Mouse (Mus musculus) ES-CJ7 (cell line): Measurements from ENCODE around the gene Srsf6.
"Not testable (repeated sequence)": the region's sequence is repeated elsewhere in the genome, so short reads cannot be mapped to it uniquely, and the experiment has no call there.

Experiments used
- DNase-seq: peaks from one replicate; pipeline ENCODE4 v3.0.0; 2011; ENCODE audit warnings: low read depth, low spot score

Srsf6 gene

DNA sequence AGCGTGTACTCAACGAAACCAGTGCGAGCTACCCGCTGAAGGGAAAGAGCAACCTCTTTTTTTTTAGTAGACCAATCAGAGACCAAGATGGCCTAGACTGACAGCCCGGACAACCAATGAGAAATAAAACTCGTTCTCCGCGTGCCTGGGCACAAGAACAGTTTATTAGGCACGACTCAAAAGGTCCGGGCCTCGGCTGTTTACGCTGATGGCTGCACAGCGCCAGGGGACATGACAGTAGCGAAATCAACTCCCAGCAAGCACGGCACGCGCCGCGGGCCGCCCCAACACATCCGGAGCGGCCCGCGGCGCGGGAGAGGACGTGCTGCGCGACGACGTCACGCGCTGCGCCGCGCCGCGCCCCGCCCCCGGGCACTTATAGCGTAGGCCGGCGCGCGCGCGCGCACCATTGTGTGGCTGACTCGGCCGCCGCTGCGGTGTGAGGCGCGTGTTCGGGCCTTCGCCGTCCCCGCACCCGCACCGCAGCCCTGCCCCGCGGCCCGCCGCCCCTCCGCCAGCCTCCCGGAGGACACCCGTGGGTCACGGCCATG, at the start of gene Srsf6:
Gene Srsf6 (plus strand): TSS at position 406 of the 551 bp plus-strand sequence.
- peak; percentile 93 for DNase-seq

DNA sequence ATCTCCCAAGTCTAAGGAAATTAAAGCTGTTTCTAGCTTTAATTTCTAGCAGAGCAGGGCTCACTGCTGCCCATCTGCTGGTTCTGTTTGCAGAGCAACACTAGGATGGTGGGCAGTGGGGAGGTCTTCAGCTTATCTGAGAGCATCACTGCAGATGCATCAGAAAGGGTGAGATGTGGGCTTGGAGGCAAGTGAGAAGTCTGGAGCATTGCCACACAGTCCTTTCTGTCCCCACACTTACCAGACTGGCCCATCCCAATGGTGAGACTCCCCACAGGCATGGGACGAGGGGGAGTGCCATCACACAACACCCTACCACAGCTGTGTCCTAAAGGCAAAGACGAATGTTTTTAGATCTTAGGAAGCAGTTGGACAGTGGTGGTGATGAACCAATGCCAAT, 47.2 kb upstream of the Srsf6 start:
- no peak for DNase-seq

DNA sequence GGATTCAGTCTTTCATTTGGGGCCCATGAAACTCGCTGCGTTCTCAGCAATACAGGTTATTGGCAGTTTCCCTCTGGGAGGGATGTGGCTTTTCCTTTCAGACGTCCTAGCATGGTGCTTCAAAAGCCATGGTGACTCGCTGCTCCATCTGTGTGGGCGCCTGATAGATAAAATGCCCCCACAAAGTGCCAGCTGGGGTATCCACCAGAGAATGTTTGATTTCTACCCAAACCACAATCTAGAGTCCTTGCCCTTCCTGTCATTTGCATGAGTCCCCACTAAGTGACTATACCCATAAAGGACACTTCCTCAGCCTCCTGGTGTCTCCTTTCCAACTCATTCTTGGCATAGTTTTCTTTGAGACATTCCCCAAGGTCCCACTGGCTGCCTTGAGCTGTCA, 44.2 kb upstream of the Srsf6 start:
- DNase-seq: no peak

GRCm38 (mm10) chr2:162888677-162889076, 42.7 kb upstream of the Srsf6 start:
- DNase-seq: no peak

DNA sequence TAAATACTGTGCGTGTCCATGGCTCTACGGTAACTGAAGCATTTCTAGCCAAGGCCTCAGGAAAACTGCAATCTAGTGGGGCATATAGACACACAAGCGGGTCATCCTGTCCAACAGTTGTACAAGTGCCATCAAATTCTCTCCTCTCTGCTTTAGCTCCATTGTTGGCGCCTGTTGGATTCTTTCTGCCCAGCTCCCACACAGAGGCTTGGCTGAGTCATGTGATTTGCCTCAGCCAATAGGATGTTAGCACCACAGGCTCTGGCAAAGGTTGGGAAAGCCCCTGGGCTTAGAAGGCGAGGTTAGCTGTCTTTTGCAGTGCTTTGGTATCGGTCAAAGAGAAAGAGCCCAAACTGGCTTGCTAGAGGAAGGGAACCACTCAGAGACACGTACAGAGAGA, 42.1 kb upstream of the Srsf6 start:
- peak; percentile 73 for DNase-seq

GRCm38 (mm10) chr2:162889731-162890130, 41.6 kb upstream of the Srsf6 start:
- DNase-seq: peak; percentile 18

DNA sequence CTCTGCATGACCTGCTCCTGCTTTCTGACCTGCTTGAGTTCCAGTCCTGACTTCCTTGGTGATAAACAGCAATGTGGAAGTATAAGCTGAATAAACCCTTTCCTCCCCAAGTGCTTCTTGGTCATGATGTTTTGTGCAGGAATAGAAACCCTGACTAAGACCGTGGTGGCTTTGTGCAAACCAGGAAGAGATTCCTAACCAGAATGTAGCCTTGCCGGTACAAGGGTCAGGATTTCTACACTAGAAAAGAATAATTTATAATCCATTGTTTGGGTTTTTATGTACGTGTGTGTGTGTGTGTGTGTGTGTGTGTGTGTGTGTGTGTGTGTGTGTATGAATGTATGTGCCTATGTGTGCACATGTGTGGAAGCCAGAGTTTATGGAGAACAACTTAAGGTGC, 38.3 kb upstream of the Srsf6 start:
- not testable (repeated sequence) for DNase-seq

GRCm38 (mm10) chr2:162899256-162899655, 32.1 kb upstream of the Srsf6 start:
- DNase-seq: not testable (repeated sequence)

DNA sequence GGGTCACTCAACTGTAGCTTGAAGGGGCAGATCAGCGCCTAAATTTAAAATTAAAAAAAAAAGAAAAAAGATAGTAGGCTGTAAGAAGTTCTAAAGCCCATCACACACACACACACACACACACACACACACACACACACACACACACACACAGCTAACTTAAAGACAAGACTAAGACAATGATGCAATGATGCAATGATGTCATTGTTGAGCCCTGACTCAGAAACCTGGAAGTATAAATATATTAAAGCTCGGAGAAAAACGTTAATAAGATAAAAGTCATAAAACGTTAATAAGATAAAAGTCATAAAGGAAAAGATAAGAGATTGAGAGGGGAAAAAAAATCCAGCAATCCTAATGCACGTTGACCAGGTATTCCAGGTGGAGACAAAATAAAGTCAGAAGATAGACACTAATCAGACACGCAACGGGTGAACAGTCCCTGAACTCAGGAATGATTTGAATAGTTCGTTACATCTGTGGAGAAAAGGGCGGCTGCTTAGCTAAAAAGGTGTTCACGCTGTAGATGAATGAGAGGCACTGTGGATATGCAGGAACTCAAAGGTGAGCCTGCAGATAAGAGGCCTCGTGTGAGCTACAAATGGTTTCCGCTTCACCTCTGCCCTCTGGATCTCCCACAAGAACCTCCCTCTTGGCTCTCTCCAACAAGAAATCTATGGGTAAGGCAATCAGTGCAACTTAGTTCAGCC, 31.3 kb upstream of the Srsf6 start:
- no peak for DNase-seq

DNA sequence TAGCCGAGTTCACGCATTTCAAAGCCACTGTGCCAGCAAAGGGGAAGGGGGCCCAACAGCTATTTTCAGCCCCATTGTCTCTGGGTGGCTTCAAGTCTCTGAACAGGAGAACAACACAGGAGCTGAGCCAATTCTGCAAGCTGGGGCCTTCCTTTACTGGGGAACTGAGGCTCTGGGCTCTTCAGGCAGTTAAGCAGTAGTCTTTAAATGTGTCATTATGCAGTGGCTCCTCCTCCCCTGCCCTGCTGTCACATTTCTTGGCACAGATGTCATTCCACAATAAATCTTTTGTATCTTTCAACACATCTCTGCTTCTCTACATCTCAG, 30.8 kb upstream of the Srsf6 start:
- DNase-seq: no peak

DNA sequence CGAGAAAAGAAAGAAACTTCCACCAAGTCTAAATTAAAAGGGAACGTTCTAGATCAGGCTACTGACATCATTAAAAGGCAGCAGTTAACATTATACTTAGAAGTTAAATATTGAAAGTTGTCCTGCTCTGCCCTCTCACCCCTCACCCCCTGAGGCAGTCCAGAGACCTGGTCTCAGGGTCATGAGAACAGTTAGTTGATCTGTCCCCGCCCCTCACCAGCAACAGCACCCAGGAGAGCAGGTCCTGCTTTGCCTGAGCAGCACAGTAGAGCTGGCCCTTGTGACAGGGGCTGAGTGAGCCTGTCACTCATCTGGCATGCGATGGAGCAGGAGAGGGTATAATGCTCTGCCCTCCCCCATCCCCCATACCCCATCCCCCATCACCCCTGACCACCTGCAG, 25.4 kb upstream of the Srsf6 start:
- no peak for DNase-seq

DNA sequence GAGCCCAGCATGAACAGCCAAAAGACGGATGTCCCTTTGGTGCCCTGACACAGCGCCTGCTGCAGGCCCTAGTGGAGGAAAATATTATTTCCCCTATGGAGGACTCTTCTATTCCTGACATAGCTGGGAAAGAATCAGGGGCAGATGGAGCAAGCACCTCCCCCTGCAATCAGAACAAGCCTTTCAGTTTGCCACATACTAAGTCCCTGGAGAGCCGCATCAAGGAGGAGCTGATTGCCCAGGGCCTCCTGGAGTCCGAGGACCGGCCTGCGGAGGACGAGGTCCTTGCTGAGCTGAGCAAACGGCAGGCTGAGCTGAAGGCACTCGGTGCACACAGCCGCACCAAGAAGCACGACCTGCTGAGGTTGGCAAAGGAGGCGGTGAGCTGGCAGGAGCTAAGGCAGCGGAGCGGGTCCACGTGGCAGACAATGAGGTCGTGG, 23.3 kb upstream of the Srsf6 start:
- DNase-seq: peak; percentile 66

GRCm38 (mm10) chr2:162914040-162914439, 17.3 kb upstream of the Srsf6 start:
- no peak for DNase-seq

GRCm38 (mm10) chr2:162914519-162914918, 16.8 kb upstream of the Srsf6 start:
- no peak for DNase-seq

DNA sequence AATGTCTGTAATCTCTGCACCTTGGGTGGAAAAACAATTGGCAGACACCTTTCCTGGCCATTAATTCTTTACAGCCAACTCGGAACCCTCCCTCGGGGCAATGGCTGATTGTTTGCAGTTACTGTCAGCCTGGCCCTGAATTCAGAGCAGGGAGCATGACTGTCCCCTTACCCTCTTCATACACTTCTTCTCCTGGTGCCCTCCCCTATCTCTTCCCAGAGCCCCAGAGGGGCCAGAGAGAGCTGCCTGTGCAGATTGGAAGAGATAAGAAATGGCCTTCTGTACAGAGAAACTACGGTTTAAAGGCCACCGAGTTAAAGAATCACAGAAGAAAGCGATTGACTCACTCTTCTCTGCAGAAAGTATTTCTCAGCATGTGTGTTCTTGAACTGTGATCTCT, 11.4 kb upstream of the Srsf6 start:
- DNase-seq: no peak

GRCm38 (mm10) chr2:162922183-162922582, 9.1 kb upstream of the Srsf6 start:
- peak; percentile 65 for DNase-seq

- no peak for DNase-seq
Measured at GRCm38 (mm10) chr2:162922834-162923233, 8.5 kb upstream of the Srsf6 start.

DNA sequence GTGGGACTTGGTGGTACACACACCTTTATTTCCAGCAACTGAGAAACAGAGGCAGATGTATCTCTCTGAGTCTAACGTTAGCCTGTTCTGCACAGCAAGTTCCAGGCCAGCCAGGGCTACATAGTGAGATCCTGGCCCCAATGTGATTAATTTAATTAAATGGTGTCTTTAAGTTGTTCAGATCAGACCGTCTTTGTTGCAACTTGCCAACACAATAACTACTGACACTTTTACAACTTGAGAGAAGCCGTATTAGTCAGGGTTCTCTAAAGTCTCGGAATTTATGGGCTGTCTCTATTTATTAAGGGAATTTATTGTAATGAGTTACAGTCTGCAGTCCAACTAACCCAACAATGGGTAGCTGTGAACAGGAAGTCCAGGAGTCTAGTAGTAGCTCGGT, 7.2 kb upstream of the Srsf6 start:
- no peak for DNase-seq

- DNase-seq: peak; percentile 64
Measured at GRCm38 (mm10) chr2:162927918-162928585, 3.3 kb upstream of the Srsf6 start.

GRCm38 (mm10) chr2:162929704-162930103, 1.6 kb upstream of the Srsf6 start:
- no peak for DNase-seq

- no peak for DNase-seq
Measured at GRCm38 (mm10) chr2:162930516-162931122, 709 bp upstream of the Srsf6 start.
